Mouse (Mus musculus): Measurements from ENCODE around the gene Nlrc4. TPM values are rescaled to one million over a fixed set of nuclear protein-coding genes. Genes with fewer than 3 reads are reported as not detected.

Gene Nlrc4
- polyA plus RNA-seq, 1 experiment from 2014 or later, result 0.20 TPM

DNA sequence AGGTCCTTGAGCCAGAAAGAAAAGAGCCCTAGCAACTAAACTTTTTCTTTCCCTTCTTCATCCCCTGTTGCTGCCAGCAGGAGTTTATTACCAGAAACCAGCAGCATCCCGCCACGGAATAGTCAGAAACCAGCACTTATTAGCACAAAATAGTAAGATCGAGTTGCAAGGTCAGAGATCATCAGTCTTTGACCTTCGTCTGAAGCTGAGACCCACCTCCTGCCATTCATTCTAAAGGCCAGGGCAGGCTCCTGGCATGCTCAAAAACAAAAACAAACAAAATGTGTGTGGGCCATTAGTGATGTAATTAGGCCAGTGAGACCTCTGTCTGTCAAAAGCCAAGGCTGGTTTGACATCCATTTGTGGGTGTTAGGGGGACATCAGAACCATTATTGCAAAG is 40.8 kb downstream of the Nlrc4 start:
- WGBS, result 47% methylated on average over 4 of the region's 4 CpGs
- ATAC-seq (ENCODE audit: insufficient number of reproducible peaks, low FRiP score, low TSS enrichment, low read depth) (no peak), DNase-seq (ENCODE audit: low spot score) (no peak)
- Histone ChIP-seq H3K4me3 (ENCODE audit: low read depth, low read length) (no peak overlapping the region), H3K9me3 (ENCODE audit: control insufficient read depth, low read length) (no peaks in the 10 kb centered on the region), H3K4me2 (ENCODE audit: low read depth, severe bottlenecking) (no peak overlapping the region), H3K27me3 (ENCODE audit: control insufficient read depth, insufficient read depth, low read length) (no peaks in the 10 kb centered on the region), H3K4me1 (ENCODE audit: control insufficient read depth, insufficient read depth, low read length) (no peaks in the 10 kb centered on the region), H3K9ac (ENCODE audit: low read length) (no peak overlapping the region), H3K36me3 (ENCODE audit: control insufficient read depth, insufficient read depth, low read length) (peaks cover under 1% of the 10 kb centered on the region; the same call in 1 of the 2 replicates), H3K27ac (replicated peaks; ENCODE audit: low read depth, low read length) (no peak overlapping the region)

GRCm38 (mm10) chr17:74416841-74417360 is 42.0 kb downstream of the Nlrc4 start:
- Histone ChIP-seq H3K27ac (replicated peaks; ENCODE audit: low read depth, low read length) (no peak overlapping the region), H3K36me3 (ENCODE audit: control insufficient read depth, insufficient read depth, low read length) (peaks cover 7% of the 10 kb centered on the region; the same call in 1 of the 2 replicates), H3K4me2 (ENCODE audit: low read depth, severe bottlenecking) (no peak overlapping the region), H3K4me3 (ENCODE audit: low read depth, low read length) (no peak overlapping the region), H3K27me3 (ENCODE audit: control insufficient read depth, insufficient read depth, low read length) (no peaks in the 10 kb centered on the region), H3K9me3 (ENCODE audit: control insufficient read depth, low read length) (no peaks in the 10 kb centered on the region), H3K9ac (ENCODE audit: low read length) (no peak overlapping the region), H3K4me1 (ENCODE audit: control insufficient read depth, insufficient read depth, low read length) (no peaks in the 10 kb centered on the region)
- 93% methylated on average over 8 of the region's 8 CpGs for WGBS
- DNase-seq (ENCODE audit: low spot score), result no peak
- no peak for ATAC-seq (ENCODE audit: insufficient number of reproducible peaks, low FRiP score, low TSS enrichment, low read depth)

GRCm38 (mm10) chr17:74414671-74415070 is 44.3 kb downstream of the Nlrc4 start:
- WGBS, result 93% methylated on average over 1 of the region's 1 CpGs

DNA sequence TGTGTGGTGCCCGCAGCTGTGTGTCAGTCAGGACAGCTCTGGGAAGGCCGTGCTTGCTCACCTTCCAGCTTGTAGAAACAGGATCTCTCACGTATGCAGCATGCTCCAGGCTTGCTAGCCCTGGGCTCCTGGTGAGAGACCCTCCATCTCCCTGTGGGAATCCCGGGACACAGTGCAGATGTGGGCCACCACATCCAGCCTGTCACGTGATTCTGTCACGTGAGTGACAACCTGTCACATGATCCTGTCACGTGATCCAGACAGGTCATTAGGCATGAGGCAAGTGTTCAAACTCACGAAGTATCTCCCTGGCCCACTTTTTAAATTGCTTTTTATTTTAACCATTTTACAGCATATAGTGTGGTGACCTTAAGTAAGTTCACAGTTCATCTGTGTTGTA is 45.6 kb downstream of the Nlrc4 start:
- Histone ChIP-seq H3K4me3 (ENCODE audit: low read depth, low read length) (no peak overlapping the region), H3K4me2 (ENCODE audit: low read depth, severe bottlenecking) (no peak overlapping the region), H3K4me1 (ENCODE audit: control insufficient read depth, insufficient read depth, low read length) (no peaks in the 10 kb centered on the region), H3K27ac (replicated peaks; ENCODE audit: low read depth, low read length) (no peak overlapping the region), H3K36me3 (ENCODE audit: control insufficient read depth, insufficient read depth, low read length) (peaks cover 9% of the 10 kb centered on the region; the same call in 1 of the 2 replicates), H3K9ac (ENCODE audit: low read length) (no peak overlapping the region), H3K27me3 (ENCODE audit: control insufficient read depth, insufficient read depth, low read length) (no peaks in the 10 kb centered on the region), H3K9me3 (ENCODE audit: control insufficient read depth, low read length) (no peaks in the 10 kb centered on the region)
- 88% methylated on average over 8 of the region's 8 CpGs for WGBS
- ATAC-seq (ENCODE audit: insufficient number of reproducible peaks, low FRiP score, low TSS enrichment, low read depth) (no peak), DNase-seq (ENCODE audit: low spot score) (no peak)

More at GRCm38 (mm10) chr17:74414671-74415070, 44.3 kb downstream of the Nlrc4 start:
- Histone ChIP-seq H3K4me1 (ENCODE audit: control insufficient read depth, insufficient read depth, low read length) (no peaks in the 10 kb centered on the region), H3K9ac (ENCODE audit: low read length) (no peak overlapping the region), H3K27me3 (ENCODE audit: control insufficient read depth, insufficient read depth, low read length) (no peaks in the 10 kb centered on the region), H3K4me3 (ENCODE audit: low read depth, low read length) (no peak overlapping the region), H3K36me3 (ENCODE audit: control insufficient read depth, insufficient read depth, low read length) (peaks cover 9% of the 10 kb centered on the region; the same call in 1 of the 2 replicates), H3K4me2 (ENCODE audit: low read depth, severe bottlenecking) (no peak overlapping the region), H3K27ac (replicated peaks; ENCODE audit: low read depth, low read length) (no peak overlapping the region), H3K9me3 (ENCODE audit: control insufficient read depth, low read length) (no peaks in the 10 kb centered on the region)
- no peak for DNase-seq (ENCODE audit: low spot score)
- no peak for ATAC-seq (ENCODE audit: insufficient number of reproducible peaks, low FRiP score, low TSS enrichment, low read depth)

- WGBS, result 72% methylated on average over 4 of the region's 4 CpGs
- no peak for ATAC-seq (ENCODE audit: insufficient number of reproducible peaks, low FRiP score, low TSS enrichment, low read depth)
- no peak for DNase-seq (ENCODE audit: low spot score)
- Histone ChIP-seq H3K4me1 (ENCODE audit: control insufficient read depth, insufficient read depth, low read length) (no peaks in the 10 kb centered on the region), H3K9me3 (ENCODE audit: control insufficient read depth, low read length) (no peaks in the 10 kb centered on the region), H3K27me3 (ENCODE audit: control insufficient read depth, insufficient read depth, low read length) (no peaks in the 10 kb centered on the region), H3K4me3 (ENCODE audit: low read depth, low read length) (no peak overlapping the region), H3K27ac (replicated peaks; ENCODE audit: low read depth, low read length) (no peak overlapping the region), H3K9ac (ENCODE audit: low read length) (no peak overlapping the region), H3K36me3 (ENCODE audit: control insufficient read depth, insufficient read depth, low read length) (peaks cover 12% of the 10 kb centered on the region; the same call in 1 of the 2 replicates), H3K4me2 (ENCODE audit: low read depth, severe bottlenecking) (no peak overlapping the region)
These were observed 49.2 kb downstream of the Nlrc4 start for GRCm38 (mm10) chr17:74409722-74410121.

GRCm38 (mm10) chr17:74406487-74406886 is 52.5 kb downstream of the Nlrc4 start:
- H3K36me3 ChIP-seq (ENCODE audit: control insufficient read depth, insufficient read depth, low read length), result peaks cover 8% of the 10 kb centered on the region; the same call in 1 of the 2 replicates
- no peak overlapping the region for H3K4me2 ChIP-seq (ENCODE audit: low read depth, severe bottlenecking)
- H3K27ac ChIP-seq (replicated peaks; ENCODE audit: low read depth, low read length), result no peak overlapping the region
- H3K9ac ChIP-seq (ENCODE audit: low read length), result no peak overlapping the region
- 86% methylated on average over 8 of the region's 8 CpGs for WGBS
- no peaks in the 10 kb centered on the region for H3K4me1 ChIP-seq (ENCODE audit: control insufficient read depth, insufficient read depth, low read length)
- no peaks in the 10 kb centered on the region for H3K27me3 ChIP-seq (ENCODE audit: control insufficient read depth, insufficient read depth, low read length)
- DNase-seq (ENCODE audit: low spot score) (no peak), ATAC-seq (ENCODE audit: insufficient number of reproducible peaks, low FRiP score, low TSS enrichment, low read depth) (no peak)
- no peak overlapping the region for H3K4me3 ChIP-seq (ENCODE audit: low read depth, low read length)
- H3K9me3 ChIP-seq (ENCODE audit: control insufficient read depth, low read length), result no peaks in the 10 kb centered on the region

- no peak overlapping the region for H3K4me3 ChIP-seq (ENCODE audit: low read depth, low read length)
- H3K4me2 ChIP-seq (ENCODE audit: low read depth, severe bottlenecking), result no peak overlapping the region
- no peak for ATAC-seq (ENCODE audit: insufficient number of reproducible peaks, low FRiP score, low TSS enrichment, low read depth)
- 92% methylated on average over 12 of the region's 12 CpGs for WGBS
- H3K27me3 ChIP-seq (ENCODE audit: control insufficient read depth, insufficient read depth, low read length), result no peaks in the 10 kb centered on the region
- no peak overlapping the region for H3K27ac ChIP-seq (replicated peaks; ENCODE audit: low read depth, low read length)
- no peak overlapping the region for H3K9ac ChIP-seq (ENCODE audit: low read length)
- no peaks in the 10 kb centered on the region for H3K9me3 ChIP-seq (ENCODE audit: control insufficient read depth, low read length)
- H3K36me3 ChIP-seq (ENCODE audit: control insufficient read depth, insufficient read depth, low read length), result peaks cover 5% of the 10 kb centered on the region; the same call in 1 of the 2 replicates
- no peaks in the 10 kb centered on the region for H3K4me1 ChIP-seq (ENCODE audit: control insufficient read depth, insufficient read depth, low read length)
- no peak for DNase-seq (ENCODE audit: low spot score)
These were observed 56.3 kb downstream of the Nlrc4 start for GRCm38 (mm10) chr17:74402486-74403222.

DNA sequence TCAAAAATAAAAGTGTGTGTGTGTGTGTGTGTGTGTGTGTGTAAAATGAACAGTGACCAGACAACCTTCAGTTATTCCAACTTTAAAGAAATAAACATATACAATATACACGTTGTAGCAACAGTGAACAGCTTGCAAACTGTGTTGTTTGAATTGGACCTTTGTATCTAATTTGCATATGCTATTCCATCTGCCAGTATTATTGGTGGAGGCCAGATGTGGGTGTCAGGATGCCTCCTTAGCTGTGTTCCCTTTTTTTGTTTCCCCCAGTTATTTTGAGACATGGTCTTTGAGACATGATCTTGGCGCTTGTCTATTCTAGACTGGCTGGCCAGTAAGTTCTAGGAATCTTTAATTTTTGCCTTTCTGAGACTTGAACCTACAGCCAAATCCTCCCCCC is 61.8 kb downstream of the Nlrc4 start:
- no peak for DNase-seq (ENCODE audit: low spot score)
- no peak for ATAC-seq (ENCODE audit: insufficient number of reproducible peaks, low FRiP score, low TSS enrichment, low read depth)
- WGBS, result 84% methylated on average over 2 of the region's 2 CpGs
- Histone ChIP-seq H3K9me3 (ENCODE audit: control insufficient read depth, low read length) (no peaks in the 10 kb centered on the region), H3K27ac (replicated peaks; ENCODE audit: low read depth, low read length) (no peak overlapping the region), H3K27me3 (ENCODE audit: control insufficient read depth, insufficient read depth, low read length) (no peaks in the 10 kb centered on the region), H3K9ac (ENCODE audit: low read length) (no peak overlapping the region), H3K4me1 (ENCODE audit: control insufficient read depth, insufficient read depth, low read length) (no peaks in the 10 kb centered on the region), H3K4me3 (ENCODE audit: low read depth, low read length) (no peak overlapping the region), H3K36me3 (ENCODE audit: control insufficient read depth, insufficient read depth, low read length) (no peaks in the 10 kb centered on the region), H3K4me2 (ENCODE audit: low read depth, severe bottlenecking) (no peak overlapping the region)

All from limb, embryonic 11.5 days (tissue).